Mouse (Mus musculus) liver, embryonic 14.5 days (tissue): ENCODE measurements around the gene Edil3. TPM values are rescaled to one million over a fixed set of nuclear protein-coding genes. Genes with fewer than 3 reads are reported as not detected.

ENCODE experiments used
- ATAC-seq: fragments of 200-750 bp; cut with Nextera tagmentation; 2 replicates; pipeline ENCODE4 v1.8.0; 2017; ENCODE audit warnings: moderate number of reproducible peaks, mild to moderate bottlenecking, moderate library complexity; ENCODE audit not compliant: insufficient read depth
- DNase-seq, 3 experiments: peaks; one replicate each; pipeline ENCODE4 v3.0.0-alpha.2; 2012 to 2013; ENCODE audit warnings: low read depth in 3 of 3, low spot score in 3 of 3
- H3K27ac ChIP-seq: fragments of 300-500 bp; sonication (generic); 2 replicates; pipeline ENCODE4 v1.5.1; 2014; ENCODE audit warnings: moderate library complexity, mild to moderate bottlenecking, control low read depth, inconsistent platforms
- H3K27me3 ChIP-seq: fragments of 300-500 bp; sonication (generic); 2 replicates; pipeline ENCODE4 v1.6.1; 2014; ENCODE audit warnings: mild to moderate bottlenecking, low read length, moderate library complexity; ENCODE audit not compliant: control insufficient read depth, insufficient read depth
- H3K36me3 ChIP-seq: fragments of 300-500 bp; sonication (generic); replicated peaks from 2 replicates; pipeline ENCODE4 v1.6.1; 2014; ENCODE audit warnings: low read depth; ENCODE audit not compliant: control insufficient read depth, insufficient read depth
- H3K4me1 ChIP-seq, 2 experiments: fragments of 200-500 bp in 1 of 2; fragments of 300-500 bp in 1 of 2; sonication (generic) in 1 of 2; replicated peaks; 2 replicates each; pipeline ENCODE4 v1.6.1; 2012 to 2014; ENCODE audit warnings: antibody characterized with exemption in 1 of 2, inconsistent platforms in 1 of 2, low read length in 1 of 2; ENCODE audit not compliant: control insufficient read depth in 2 of 2, insufficient read depth in 2 of 2
- H3K4me2 ChIP-seq: fragments of 300-500 bp; sonication (generic); 2 replicates; pipeline ENCODE4 v1.6.1; 2014; ENCODE audit warnings: low read depth, mild to moderate bottlenecking, control low read depth, moderate library complexity
- H3K4me3 ChIP-seq, 2 experiments: fragments of 200-500 bp in 1 of 2; fragments of 300-500 bp in 1 of 2; sonication (generic) in 1 of 2; 2 replicates each; pipeline ENCODE4 v1.5.1; 2012 to 2014; ENCODE audit warnings: low read depth in 2 of 2, low read length in 2 of 2, mild to moderate bottlenecking in 2 of 2, control low read depth in 1 of 2, inconsistent platforms in 1 of 2, moderate library complexity in 1 of 2; ENCODE audit not compliant: insufficient read depth in 1 of 2
- H3K9ac ChIP-seq: fragments of 300-500 bp; sonication (generic); replicated peaks from 2 replicates; pipeline ENCODE4 v1.6.1; 2014; ENCODE audit warnings: mild to moderate bottlenecking, control low read depth, moderate library complexity
- H3K9me3 ChIP-seq: fragments of 300-500 bp; sonication (generic); 2 replicates; pipeline ENCODE4 v1.6.1; 2016; ENCODE audit warnings: low read length, mixed read lengths; ENCODE audit not compliant: control insufficient read depth
- CTCF ChIP-seq: IDR thresholded peaks from 2 replicates; pipeline ENCODE4 v1.5.1; 2016; ENCODE audit warnings: antibody characterized with exemption, low read depth, control low read depth
- EP300 ChIP-seq: IDR thresholded peaks from 2 replicates; pipeline ENCODE4 v1.6.1; 2016; ENCODE audit warnings: antibody characterized with exemption, low read depth
- WGBS: fragments of 180-500 bp; shearing (Covaris S2); extraction: QIAGEN DNeasy Blood & Tissue Kit; methylation state at CpG from one replicate; pipeline ENCODE4 v1.1.7; 2014; ENCODE audit not compliant: insufficient replicate concordance; 5-methylcytosine and 5-hydroxymethylcytosine counted together
- polyA plus RNA-seq, 2 experiments: library from polyadenylated mRNA; depleted of rRNA in 1 of 2; stranded (reverse) in 1 of 2; unstranded in 1 of 2; fragments of >200 nt; fragmentation: Nextera tagmentation in 1 of 2; extraction: Ambion mirVana in 1 of 2; gene quantifications; 2 replicates each; pipeline versions ENCODE4 v1.2.1 to v1.2.3; 2012 to 2014

The Edil3 gene
- polyA plus RNA-seq, 2 experiments, result 0.08 to 0.20 TPM

- Histone ChIP-seq H3K9me3 (no peaks in the 10 kb centered on the region), H3K4me1 (no peaks in the 10 kb centered on the region), H3K4me2 (no peak overlapping the region), H3K4me3 (no peak overlapping the region), H3K27ac (no peak overlapping the region), H3K9ac (no peak overlapping the region), H3K27me3 (no peaks in the 10 kb centered on the region), H3K36me3 (no peaks in the 10 kb centered on the region)
- WGBS, result 80% methylated on average over 1 of the region's 1 CpGs
- TF ChIP-seq EP300, result no peak
- no peak for TF ChIP-seq CTCF
- ATAC-seq, result no peak
- no peak for DNase-seq
Observed at GRCm38 (mm10) chr13:88810097-88810496, 11.2 kb upstream of the Edil3 start.

GRCm38 (mm10) chr13:88820686-88821308 is 475 bp upstream of the Edil3 start:
- Histone ChIP-seq H3K27me3 (peaks cover 13% of the 10 kb centered on the region), H3K9ac (no peak overlapping the region), H3K27ac (no peak overlapping the region), H3K36me3 (no peaks in the 10 kb centered on the region), H3K4me3 (no peak overlapping the region), H3K9me3 (no peaks in the 10 kb centered on the region), H3K4me2 (no peak overlapping the region; the same call in 1 of the 2 replicates), H3K4me1 (no peaks in the 10 kb centered on the region)
- DNase-seq, result no peak
- ATAC-seq, result no peak
- 16% methylated on average over 5 of the region's 5 CpGs for WGBS
- no peak for TF ChIP-seq EP300
- TF ChIP-seq CTCF, result no peak

GRCm38 (mm10) chr13:88822332-88822895 is 1.1 kb downstream of the Edil3 start:
- H3K27ac ChIP-seq, result no peak overlapping the region
- no peak overlapping the region for H3K4me3 ChIP-seq
- H3K27me3 ChIP-seq, result peaks cover 13% of the 10 kb centered on the region
- no peak overlapping the region; the same call in 1 of the 2 replicates for H3K4me2 ChIP-seq
- ATAC-seq (no peak), DNase-seq (no peak)
- WGBS, result 6% methylated on average over 10 of the region's 10 CpGs
- TF ChIP-seq CTCF (no peak), EP300 (no peak)
- H3K9me3 ChIP-seq, result no peaks in the 10 kb centered on the region
- H3K9ac ChIP-seq, result no peak overlapping the region
- no peaks in the 10 kb centered on the region for H3K36me3 ChIP-seq
- no peaks in the 10 kb centered on the region for H3K4me1 ChIP-seq

- ATAC-seq, result no peak
- 12% methylated on average over 10 of the region's 10 CpGs for WGBS
- Histone ChIP-seq H3K27me3 (peaks cover 13% of the 10 kb centered on the region), H3K9me3 (no peaks in the 10 kb centered on the region), H3K4me3 (no peak overlapping the region), H3K4me2 (no peak overlapping the region), H3K36me3 (no peaks in the 10 kb centered on the region), H3K9ac (no peak overlapping the region), H3K27ac (no peak overlapping the region), H3K4me1 (no peaks in the 10 kb centered on the region)
- no peak for DNase-seq
- TF ChIP-seq CTCF (no peak), EP300 (no peak)
Observed at GRCm38 (mm10) chr13:88822976-88823521, 1.8 kb downstream of the Edil3 start.

GRCm38 (mm10) chr13:88823522-88824419 is 2.5 kb downstream of the Edil3 start:
- TF ChIP-seq CTCF, result no peak
- TF ChIP-seq EP300, result no peak
- peak overlapping the region; percentile 12 to 50; a peak in 3 of 4 replicates for H3K4me3 ChIP-seq
- H3K9me3 ChIP-seq, result no peaks in the 10 kb centered on the region
- ATAC-seq, result no peak
- H3K4me1 ChIP-seq, result no peaks in the 10 kb centered on the region
- peaks cover 13% of the 10 kb centered on the region for H3K27me3 ChIP-seq
- DNase-seq, result no peak
- 3% methylated on average over 25 of the region's 25 CpGs for WGBS
- H3K4me2 ChIP-seq, result peak overlapping the region; percentile 13; the same call in 1 of the 2 replicates
- no peaks in the 10 kb centered on the region for H3K36me3 ChIP-seq
- no peak overlapping the region for H3K27ac ChIP-seq
- no peak overlapping the region for H3K9ac ChIP-seq
